Mouse (Mus musculus) T-helper 17 cell (primary cell): ENCODE results near the gene Rgs8.

Source experiments
- in situ Hi-C, 2 experiments: fragments of 300-600 bp; cut with MboI, MseI; formaldehyde crosslinking; loops; 1 replicate in 1 of 2; 2 replicates in 1 of 2; pipeline ENCODE4 v1.15.1; 2025; ENCODE audit warnings: high pct_unique_total_duplicates in 2 of 2

Rgs8 gene

GRCm38 (mm10) chr1:153673900-153674299 is 21.1 kb downstream of the Rgs8 start:
- in situ Hi-C loops: loop anchor here in 1 of 2 experiments (5.0 kb wide), 1 partner anchor 107 kb away; no protein-coding TSS in a partner anchor

- in situ Hi-C loops: no loop called here
Measured at GRCm38 (mm10) chr1:153675591-153675990, 22.8 kb downstream of the Rgs8 start.

GRCm38 (mm10) chr1:153677635-153678034 is 24.8 kb downstream of the Rgs8 start:
- in situ Hi-C loops: no loop called here

- in situ Hi-C loops: no loop called here
Measured at GRCm38 (mm10) chr1:153679147-153679546, 26.3 kb downstream of the Rgs8 start.

- in situ Hi-C loops: no loop called here
Measured at GRCm38 (mm10) chr1:153679653-153680052, 26.8 kb downstream of the Rgs8 start.

GRCm38 (mm10) chr1:153680363-153680762 is 27.5 kb downstream of the Rgs8 start:
- in situ Hi-C loops: no loop called here

GRCm38 (mm10) chr1:153681036-153681435 is 28.2 kb downstream of the Rgs8 start:
- in situ Hi-C loops: no loop called here

- in situ Hi-C loops: no loop called here
Measured at GRCm38 (mm10) chr1:153683190-153683589, 30.4 kb downstream of the Rgs8 start.

GRCm38 (mm10) chr1:153685630-153686029 is 32.8 kb downstream of the Rgs8 start:
- in situ Hi-C loops: no loop called here

GRCm38 (mm10) chr1:153692526-153692925 is 39.7 kb downstream of the Rgs8 start:
- in situ Hi-C loops: no loop called here

GRCm38 (mm10) chr1:153694372-153695120 is 41.7 kb downstream of the Rgs8 start:
- in situ Hi-C loops: loop anchor here in 1 of 2 experiments (5.0 kb wide), 1 partner anchor 43 kb away; no protein-coding TSS in a partner anchor

GRCm38 (mm10) chr1:153695398-153695797 is 42.6 kb downstream of the Rgs8 start:
- in situ Hi-C loops: loop anchor here in 1 of 2 experiments (5.0 kb wide), 1 partner anchor 42 kb away; no protein-coding TSS in a partner anchor

- in situ Hi-C loops: loop anchor here in 1 of 2 experiments (5.0 kb wide), 1 partner anchor 41 kb away; no protein-coding TSS in a partner anchor
Measured at GRCm38 (mm10) chr1:153696093-153696492, 43.3 kb downstream of the Rgs8 start.

- in situ Hi-C loops: loop anchor here in 1 of 2 experiments (5.0 kb wide), 1 partner anchor 41 kb away; no protein-coding TSS in a partner anchor
Measured at GRCm38 (mm10) chr1:153696541-153696940, 43.7 kb downstream of the Rgs8 start.

- in situ Hi-C loops: loop anchor here in 1 of 2 experiments (5.0 kb wide), 1 partner anchor 40 kb away; no protein-coding TSS in a partner anchor
Measured at GRCm38 (mm10) chr1:153697581-153698251, 44.9 kb downstream of the Rgs8 start.

GRCm38 (mm10) chr1:153698311-153699084 is 45.7 kb downstream of the Rgs8 start:
- in situ Hi-C loops: loop anchor here in 1 of 2 experiments (5.0 kb wide), 1 partner anchor 39 kb away; no protein-coding TSS in a partner anchor

GRCm38 (mm10) chr1:153700448-153701063 is 47.7 kb downstream of the Rgs8 start:
- in situ Hi-C loops: loop anchor here in 1 of 2 experiments (5.0 to 10.0 kb wide), 2 partner anchors 37 to 566 kb away; no protein-coding TSS in a partner anchor

GRCm38 (mm10) chr1:153701461-153701860 is 48.6 kb downstream of the Rgs8 start:
- in situ Hi-C loops: loop anchor here in 1 of 2 experiments (5.0 to 10.0 kb wide), 2 partner anchors 36 to 567 kb away; no protein-coding TSS in a partner anchor

GRCm38 (mm10) chr1:153702166-153702852 is 49.5 kb downstream of the Rgs8 start:
- in situ Hi-C loops: loop anchor here in 1 of 2 experiments (5.0 to 10.0 kb wide), 2 partner anchors 35 to 568 kb away; no protein-coding TSS in a partner anchor

GRCm38 (mm10) chr1:153702853-153703410 is 50.1 kb downstream of the Rgs8 start:
- in situ Hi-C loops: loop anchor here in 1 of 2 experiments (5.0 to 10.0 kb wide), 2 partner anchors 34 to 568 kb away; no protein-coding TSS in a partner anchor
